Mouse (Mus musculus): ENCODE data around the gene Rrp12.

The Rrp12 gene

GRCm38 (mm10) chr19:41829381-41830105 is 66.4 kb downstream of the Rrp12 start, which contains the start of gene Frat1:
Frat1 (plus strand) TSS chr19:41829970.
- DNase-seq = peak; percentile 96 to 97

GRCm38 (mm10) chr19:41828941-41829340 is 67.0 kb downstream of the Rrp12 start:
- DNase-seq = no peak

GRCm38 (mm10) chr19:41826529-41826928 is 69.4 kb downstream of the Rrp12 start:
- DNase-seq = no peak

- DNase-seq = no peak
These were observed 71.0 kb downstream of the Rrp12 start for GRCm38 (mm10) chr19:41824950-41825349.

GRCm38 (mm10) chr19:41822589-41822988 is 73.4 kb downstream of the Rrp12 start:
- no peak for DNase-seq

GRCm38 (mm10) chr19:41821436-41821835 is 74.5 kb downstream of the Rrp12 start:
- no peak for DNase-seq

- no peak for DNase-seq
These were observed 77.2 kb downstream of the Rrp12 start for GRCm38 (mm10) chr19:41818749-41819148.

- DNase-seq = peak in 1 of 2 experiments; percentile 12
These were observed 78.6 kb downstream of the Rrp12 start for GRCm38 (mm10) chr19:41817325-41817724.

- DNase-seq = peak in 1 of 2 experiments; percentile 30
These were observed 79.1 kb downstream of the Rrp12 start for GRCm38 (mm10) chr19:41816915-41817314.

- no peak for DNase-seq
These were observed 79.6 kb downstream of the Rrp12 start for GRCm38 (mm10) chr19:41816410-41816809.

GRCm38 (mm10) chr19:41813374-41813773 is 82.6 kb downstream of the Rrp12 start:
- no peak for DNase-seq

Measured in cerebellum, postnatal 14 days (tissue).